Mouse (Mus musculus) urinary bladder, postnatal 36 days (tissue): ENCODE measurements at regions not wholly inside any gene's neighbourhood (a gene's known extent, or its start where the extent isn't known, plus 50 kb on each side); places are given as distances from the start of the nearest gene placed in this dataset.

Experiments used
- DNase-seq, 2 experiments: peaks; one replicate each; pipeline ENCODE4 v3.0.0; 2022; ENCODE audit warnings: low spot score in 2 of 2, mixed read lengths in 1 of 2

DNA sequence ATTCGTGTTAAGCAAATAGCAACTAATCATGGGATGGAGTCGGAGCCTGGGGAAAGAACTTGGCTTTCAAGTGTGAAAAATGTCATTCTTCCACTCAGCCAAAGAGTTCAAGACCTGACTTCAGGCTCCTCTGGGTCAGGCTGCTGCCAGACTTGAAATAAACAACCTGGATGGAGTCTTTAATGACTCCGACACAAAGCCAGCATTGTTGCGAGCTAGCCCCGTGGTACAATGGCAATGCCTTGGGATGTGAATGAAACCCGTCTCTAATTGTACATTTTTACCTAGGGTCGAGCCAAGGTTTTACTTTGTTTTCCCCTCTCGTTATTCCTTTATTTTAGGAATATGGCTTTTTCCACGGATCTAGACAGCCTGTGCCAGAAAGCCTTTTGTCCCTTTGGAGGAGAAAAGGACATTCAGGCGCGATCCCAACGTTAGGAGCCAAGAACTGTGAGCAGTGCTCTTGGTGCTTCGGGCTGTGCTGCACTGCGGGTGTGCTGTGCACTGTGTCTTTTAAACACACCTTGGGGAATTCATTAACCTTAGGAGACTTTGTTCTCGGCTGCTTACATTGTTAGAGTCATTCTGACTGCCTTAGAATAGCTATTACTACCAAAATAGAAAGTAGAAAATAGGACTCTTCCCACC, 398.1 kb downstream of the Cd83 start:
- DNase-seq = no peak

DNA sequence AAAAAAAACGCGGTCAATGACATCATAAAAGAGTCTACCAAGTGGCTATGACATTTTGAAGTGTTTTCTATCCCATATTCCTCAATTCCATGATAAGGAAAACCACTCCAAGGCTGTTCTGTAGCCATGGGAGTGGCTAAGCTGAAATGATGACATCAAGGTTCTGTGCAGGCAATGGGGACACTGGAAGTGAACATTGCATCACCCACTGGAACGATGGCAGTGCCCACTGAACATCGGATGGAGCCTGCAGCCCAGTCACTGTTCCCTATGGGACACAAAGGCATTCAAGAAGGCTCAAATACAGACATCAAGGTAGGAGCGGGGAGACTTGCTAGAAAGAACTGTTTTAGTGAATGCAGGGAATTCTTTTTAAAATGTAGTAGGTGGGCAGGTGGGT, 410.8 kb downstream of the Cd83 start:
- DNase-seq = no peak

DNA sequence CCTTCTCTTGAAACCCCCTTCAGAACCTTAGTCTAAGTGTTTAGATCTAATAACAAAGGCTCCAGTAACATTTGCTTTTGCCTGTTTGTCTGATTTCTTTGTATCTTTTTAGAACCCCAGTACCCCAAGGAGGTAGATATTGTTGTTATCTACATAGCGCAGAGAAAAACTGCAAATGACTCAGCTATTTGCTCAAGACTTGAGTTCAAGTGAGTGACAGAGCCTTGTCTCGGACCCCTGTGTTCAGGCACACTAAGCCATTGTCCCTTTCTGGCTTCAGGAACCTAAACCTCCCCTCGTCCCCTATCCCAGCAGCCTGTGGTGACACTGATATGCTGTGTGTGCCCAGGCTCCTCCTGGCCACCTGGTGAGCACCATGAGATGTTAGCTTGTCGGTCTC, 421.5 kb downstream of the Cd83 start:
- no peak for DNase-seq

DNA sequence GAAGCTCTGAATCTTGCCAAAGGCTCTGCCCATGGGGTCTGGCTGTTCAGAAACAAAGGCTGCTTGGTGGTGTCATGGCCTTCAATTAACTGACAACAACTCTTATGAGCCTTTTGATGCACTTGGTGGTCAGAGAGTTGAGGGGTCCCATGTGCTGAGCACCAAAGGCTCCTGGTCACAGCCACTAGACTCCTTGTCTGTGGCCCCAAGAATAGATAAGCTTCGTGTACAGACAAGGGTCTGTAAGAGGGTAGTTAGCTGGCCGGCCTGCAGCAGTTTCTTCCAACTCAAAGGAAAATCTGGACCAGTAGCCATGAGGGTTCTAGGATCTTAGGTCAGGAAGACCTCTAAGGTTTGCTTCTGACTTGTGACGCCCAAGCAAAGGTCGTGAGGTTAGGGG, 421.9 kb downstream of the Cd83 start:
- DNase-seq = no peak

DNA sequence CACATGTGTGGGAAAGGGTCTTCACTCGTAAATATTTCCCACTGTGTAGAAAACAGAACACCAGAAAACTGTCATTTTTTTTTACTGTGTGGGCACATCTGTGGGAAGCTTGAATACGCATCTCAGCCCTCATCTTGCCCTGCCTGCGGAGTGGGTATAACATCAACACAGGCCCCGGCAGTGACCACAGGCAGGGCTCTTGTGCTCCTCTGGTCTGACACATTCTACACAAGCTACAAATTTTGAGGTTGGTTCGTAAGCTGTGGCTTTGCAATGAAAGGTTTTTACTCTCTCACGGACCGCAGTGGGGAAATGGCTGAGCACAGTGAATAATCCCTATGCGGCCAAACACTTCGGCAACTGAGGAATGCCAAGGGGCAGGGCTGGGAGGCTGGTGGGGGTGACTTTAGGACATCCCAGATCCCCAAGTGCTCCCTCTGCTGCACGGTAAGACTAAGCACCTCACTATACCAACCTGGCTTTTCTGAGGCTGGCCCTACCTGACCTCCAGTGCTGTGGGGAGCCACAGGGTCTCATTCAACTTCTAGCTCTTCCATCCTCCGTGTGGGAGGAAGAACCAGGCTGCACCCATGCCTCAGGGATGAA, 422.9 kb downstream of the Cd83 start:
- no peak for DNase-seq

DNA sequence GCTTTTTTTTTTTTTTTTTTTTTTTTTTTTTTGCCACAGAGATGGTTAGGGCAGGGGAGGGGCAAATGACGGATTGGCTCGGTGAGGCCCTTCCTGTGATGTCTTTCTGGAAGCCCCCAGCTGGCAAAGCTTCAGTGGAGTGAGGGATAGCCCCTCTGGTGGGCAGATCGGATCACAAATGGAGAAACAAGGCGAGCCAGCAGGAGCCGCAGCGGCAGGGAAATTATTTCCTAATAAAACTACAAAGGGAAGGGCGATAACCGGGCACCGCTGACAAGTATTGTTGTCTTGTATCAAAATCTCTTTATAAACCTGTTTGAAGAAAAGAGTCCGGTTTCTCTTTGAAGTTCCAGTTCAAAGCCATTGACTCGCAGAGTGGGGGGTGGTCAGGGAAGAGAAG, 424.5 kb downstream of the Cd83 start:
- DNase-seq = no peak

DNA sequence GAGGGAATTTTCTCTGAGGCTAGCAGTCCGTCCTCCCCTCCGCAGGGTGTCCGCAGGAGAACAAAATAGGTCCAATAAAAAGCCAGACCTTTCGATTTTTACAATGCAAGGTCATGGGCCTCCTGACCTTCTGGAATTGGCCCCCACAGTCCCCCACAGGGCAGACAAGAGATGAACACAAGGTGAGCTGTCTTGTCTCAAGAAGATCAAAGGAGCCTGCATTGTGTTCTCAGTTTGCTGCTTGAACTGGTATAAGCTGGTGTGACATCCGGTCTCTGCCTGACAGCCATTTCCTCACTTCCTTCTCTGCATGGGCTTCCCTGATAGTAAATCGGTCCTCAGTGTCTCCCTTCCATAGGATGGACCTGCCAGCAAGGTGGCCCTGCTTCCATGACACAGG, 425.5 kb downstream of the Cd83 start:
- DNase-seq = no peak

DNA sequence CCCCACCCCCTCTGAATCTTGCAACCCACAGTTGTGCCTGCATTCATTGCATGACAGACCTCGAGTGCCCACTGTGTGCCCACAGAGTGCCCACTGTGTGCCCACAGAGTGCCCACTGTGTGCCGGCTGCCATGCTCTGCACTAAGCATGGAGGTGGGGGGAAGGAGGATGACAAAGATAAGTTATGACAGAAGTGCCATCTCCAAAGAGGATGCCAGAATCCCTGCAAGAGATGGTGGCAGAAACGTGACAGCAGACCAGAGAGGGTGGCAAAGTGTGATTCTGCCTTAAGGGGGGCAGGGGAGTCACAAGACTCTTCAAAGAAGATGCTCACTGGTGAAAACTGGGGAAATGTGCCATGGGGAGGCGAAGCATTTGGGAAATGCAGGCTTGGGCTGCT, 427.8 kb downstream of the Cd83 start:
- no peak for DNase-seq

DNA sequence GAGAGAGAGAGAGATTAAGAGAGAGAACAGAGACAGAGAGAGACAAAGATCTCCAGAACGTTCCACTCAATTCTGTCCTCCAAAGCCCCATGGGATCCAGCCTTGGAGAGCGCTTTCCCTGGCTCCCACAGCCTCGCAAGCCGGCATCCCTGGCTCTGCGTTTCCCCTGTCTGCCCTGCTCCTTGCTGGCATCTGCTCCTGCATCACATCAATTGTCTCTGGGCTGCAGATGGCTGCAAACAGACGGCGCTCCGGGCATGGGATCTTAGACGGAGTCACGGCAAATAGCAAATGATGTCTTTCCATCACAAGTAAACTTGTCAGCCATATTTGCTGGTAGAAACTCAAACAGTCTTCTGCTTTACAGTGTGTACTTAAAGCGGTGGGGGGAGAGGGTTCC, 428.4 kb downstream of the Cd83 start:
- DNase-seq = no peak

DNA sequence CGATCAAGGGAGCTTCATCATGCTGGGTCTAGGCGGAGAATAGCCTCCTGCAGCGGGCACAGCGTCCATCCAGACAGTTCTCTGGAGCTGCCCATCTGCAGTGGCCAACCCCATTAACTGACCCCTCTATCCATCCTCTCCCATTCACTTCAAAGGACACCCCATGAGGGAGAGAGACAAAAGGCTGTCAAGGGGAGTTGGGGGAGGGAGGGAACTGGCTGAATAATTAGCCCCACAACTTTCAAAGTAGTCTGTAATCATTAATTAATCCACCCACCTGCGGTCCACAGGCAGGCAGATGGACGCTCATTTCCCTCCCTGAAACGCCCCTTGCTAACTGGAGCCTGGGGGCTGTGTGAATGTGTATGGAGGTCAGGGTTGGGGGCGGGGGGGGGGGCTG, 433.7 kb downstream of the Cd83 start:
- no peak for DNase-seq

DNA sequence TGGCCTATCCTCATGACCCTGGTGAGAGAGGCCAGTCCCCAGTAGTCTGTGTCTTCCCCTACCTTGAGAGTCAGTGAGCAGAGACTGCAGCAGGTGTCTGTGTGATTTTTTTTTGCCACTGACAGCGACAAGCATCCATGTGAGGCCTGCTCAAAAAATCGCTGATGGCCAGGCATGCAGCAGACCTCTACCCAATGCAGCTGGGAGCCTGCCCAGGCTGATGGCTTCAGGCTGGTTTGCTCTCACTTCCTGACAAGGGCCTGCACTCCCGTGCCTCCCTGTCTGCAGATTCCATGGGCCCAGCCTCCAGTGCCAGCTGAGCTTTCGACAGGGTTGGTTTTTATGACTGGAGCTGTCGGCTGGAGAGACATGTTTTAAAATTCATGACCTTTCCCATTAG, 437.1 kb downstream of the Cd83 start:
- DNase-seq = no peak

DNA sequence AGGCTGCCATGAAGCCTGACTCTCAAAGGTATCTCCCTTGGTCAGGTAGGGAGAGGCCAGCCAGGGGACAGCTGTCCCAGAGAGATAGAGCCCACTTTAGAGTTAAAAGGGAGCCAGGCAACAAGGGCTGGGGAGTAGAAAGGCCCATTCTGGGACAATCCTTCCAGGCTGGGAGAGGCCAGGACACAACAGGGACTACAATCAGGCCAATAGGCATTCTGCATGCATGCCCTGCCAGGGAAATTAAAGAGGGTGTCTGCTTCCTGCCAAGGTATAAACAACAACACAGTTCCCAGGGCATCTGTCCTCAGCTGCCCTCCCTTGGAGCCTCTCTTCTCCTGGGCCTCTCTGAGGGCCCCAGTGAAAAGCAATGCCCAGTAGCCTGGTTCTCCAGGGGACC, 437.8 kb downstream of the Cd83 start:
- DNase-seq = no peak

DNA sequence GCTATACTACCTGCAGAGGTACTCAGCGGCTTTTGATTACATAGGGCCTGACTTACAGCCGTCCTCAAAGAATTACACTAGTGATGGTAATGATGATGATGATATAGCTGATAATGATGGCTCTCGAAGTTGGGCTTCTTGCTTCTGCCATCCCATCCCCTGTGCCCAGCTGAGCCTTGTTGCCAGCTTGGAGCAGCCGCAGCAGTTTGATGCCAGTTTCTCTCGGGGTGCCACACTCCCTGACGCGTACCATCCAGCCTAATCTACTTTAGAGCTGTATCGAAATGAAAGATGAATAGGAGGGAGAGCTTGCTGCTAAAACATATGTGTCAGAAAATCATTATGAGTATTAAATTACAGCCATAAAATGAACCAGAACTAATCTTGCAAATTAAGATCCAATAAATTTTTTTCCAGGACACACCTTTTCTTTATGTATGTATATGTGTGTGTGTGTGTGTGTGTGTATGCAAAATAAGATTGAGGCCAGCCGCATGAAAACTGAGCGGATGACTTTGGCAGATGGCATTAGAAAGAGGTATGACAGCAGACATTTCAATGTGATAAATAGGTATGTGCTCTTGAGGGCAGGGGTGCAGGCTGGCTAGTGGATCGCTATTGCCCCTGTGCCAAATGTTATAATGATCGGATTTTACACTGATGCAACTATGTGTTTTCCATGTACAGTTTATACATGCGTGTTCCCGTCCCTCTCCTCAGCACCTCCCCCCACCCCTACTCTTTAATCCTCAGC, 443.3 kb downstream of the Cd83 start:
- no peak for DNase-seq

DNA sequence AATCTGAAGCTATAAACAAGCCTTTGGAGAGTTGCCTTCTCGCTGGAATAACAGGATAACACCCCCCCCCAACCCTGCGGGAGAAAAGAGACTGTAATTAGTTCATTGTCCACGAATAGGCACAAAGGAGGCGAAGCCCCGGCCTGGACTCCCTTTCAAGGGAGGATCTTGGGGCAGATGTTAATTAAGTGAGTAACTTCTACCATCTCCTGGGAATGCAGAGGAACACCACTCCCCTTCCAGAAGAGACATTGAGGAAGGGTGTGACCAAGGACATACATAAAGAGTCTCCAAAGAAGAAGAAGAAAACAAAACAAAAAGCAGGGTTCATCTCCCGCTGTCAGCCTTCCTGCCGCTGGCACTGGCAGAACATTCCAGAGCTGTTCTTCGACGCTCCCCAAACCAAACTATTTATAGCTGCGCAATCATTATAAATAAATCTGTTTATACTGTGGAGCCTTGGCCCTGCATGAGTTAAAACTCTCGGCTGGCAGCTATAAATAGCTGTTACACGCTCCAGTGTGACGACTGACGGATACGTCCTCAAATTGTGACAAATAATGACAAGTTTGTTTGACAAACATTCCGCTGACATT, 444.1 kb downstream of the Cd83 start:
- peak in 1 of 2 experiments; percentile 13 for DNase-seq

DNA sequence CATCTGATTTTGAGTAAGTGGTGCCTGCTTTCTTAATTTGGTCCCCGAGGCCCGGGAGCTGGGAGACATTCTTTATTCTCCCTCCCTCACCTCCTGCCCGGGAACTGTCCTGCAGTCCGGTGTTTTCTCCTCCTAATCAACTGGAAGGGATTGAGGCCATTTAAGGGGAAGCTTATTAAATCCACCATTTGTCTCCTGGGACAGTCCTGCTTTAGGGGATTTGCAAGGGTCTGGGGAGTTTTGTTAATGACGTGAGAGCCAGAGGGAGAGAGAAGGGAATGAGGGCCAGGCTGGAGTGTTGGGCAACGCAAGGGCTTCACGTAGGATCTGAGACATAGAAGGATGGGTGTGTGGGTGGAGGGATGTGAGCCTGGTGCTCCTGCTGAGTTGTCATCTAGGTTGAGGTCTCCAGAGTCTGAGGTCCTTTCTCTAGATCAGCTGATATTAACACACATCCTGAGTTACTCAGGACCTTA, 444.6 kb downstream of the Cd83 start:
- DNase-seq = no peak

DNA sequence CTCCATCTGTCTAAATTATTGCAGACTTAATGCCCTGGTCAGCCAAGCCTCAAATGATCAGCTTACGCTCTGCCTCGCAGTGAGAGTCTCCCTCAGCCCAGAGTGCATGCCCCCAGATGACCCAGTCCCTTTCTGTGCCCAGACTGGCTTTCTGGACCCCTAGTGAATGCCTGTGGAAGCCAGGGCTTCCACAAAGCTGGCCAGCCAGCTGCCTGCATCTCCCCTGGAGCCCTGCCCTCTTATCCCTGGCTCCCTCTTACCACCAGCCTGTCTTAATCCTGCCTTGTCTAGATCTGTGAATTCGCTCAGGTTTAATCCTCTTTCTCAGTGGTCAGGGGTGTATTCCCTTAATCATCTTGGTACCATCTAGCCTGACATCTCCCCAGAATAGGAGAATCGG, 446.8 kb downstream of the Cd83 start:
- no peak for DNase-seq

DNA sequence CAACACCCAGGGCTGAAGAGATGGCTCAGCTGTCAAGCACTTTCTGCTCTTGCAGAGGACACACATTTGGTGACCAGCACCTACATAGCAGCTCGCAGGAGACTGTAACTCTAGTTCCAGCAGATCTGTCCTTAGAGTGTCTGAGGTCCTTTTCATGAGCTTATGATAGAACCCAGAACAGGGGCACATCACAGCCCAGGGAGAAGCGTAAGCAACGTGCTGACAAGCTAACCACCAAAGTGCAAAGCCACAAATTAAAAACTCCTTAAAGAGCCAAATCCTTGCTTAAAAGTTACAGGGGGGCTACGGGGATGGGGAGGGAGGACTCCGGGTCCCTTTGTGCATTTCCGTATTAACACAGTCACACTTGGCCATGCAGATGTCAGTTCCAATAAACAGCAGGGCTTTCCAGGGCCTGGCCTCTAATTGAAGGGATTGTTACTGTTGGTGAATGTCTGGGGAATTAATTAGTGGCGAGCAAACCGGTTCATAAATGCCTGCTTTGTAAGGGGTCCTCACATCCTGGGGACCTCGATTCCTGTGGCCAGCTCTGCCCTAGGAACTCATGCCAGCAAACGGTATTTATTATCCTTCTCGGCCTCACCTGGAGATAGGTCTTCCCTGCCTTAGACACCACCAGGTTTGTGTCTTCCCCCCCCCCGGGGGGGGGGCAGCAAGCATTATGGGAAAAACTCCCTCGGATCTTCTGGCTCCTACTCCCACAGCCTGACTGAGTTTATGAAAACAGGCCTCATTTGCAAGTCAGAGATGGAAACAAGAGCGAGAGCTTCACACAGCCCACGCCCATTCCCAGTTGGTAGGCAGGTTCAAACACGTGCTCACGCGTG, 447.5 kb downstream of the Cd83 start:
- DNase-seq = peak in 1 of 2 experiments; percentile 24

DNA sequence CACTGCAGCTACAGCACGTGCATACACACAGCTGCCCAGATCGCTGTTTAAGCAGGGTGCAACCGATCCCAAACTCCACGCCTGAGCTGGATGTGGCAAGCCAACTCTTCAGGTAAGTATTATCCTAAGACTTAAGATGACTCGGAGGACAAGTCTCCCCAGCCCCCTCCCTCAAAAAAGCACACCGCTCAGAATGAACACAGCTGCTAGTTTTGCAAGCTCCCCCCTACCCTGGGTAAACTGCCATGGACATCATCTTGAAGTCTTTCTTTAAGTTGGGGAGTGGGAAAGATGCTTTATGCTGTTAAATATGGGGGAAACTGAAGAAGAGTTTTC, 448.1 kb downstream of the Cd83 start:
- no peak for DNase-seq

DNA sequence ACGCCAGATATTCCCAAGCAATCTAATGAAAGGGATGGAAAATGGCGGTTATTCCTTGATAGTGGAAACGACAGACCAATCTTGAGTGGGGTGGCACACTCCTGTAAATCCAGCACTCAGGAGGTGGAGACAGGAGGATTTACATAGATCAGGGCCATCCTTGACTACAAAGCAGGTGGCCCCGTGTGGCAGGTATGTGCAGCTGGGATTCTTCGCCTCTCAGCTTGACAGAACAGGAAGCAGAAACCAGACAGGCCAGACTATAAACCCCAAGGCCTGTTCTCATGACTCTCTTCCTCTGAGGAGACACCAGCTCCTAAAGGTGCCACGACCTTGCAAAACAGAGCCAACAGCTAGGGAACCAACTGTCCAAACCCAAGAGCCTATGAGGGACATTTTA, 449.7 kb downstream of the Cd83 start:
- no peak for DNase-seq

DNA sequence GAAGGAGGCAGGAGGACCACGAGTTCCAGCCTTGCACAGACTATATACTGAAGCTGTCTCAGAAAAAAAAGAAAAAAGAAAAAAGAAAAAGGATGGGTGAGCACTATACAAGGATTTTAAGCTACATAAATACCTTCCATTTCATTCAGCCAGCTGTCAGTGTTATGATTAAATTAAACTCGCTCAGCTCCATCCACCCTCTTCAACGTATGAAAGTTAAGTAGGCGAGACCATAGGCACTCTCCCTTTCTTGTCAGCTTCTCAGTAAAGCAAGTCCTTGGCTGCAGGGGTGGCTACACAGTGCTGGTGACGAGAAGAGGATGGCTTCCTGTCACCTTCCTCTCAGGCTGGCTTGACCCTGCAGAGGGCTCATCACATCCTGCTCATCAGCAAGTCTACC, 450.7 kb downstream of the Cd83 start:
- no peak for DNase-seq

DNA sequence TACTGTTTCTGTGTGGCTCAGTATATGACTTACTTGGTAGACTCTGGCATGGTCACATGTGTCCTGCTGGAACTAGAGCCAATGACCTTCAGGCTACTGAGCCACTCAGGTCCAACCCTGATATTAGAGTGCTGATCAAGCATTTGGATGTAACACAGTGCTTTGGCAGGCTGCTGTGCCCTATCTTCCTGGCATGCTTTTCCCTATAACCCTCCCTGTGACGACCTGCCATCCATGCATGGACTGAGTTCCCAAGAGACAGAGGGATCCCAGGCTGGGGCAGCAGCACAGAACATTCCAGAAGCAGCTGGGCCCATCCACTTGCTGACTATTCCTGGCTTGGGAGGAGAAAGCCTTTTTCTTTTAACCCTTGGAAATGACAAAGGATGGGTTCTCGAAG, 451.4 kb downstream of the Cd83 start:
- no peak for DNase-seq

DNA sequence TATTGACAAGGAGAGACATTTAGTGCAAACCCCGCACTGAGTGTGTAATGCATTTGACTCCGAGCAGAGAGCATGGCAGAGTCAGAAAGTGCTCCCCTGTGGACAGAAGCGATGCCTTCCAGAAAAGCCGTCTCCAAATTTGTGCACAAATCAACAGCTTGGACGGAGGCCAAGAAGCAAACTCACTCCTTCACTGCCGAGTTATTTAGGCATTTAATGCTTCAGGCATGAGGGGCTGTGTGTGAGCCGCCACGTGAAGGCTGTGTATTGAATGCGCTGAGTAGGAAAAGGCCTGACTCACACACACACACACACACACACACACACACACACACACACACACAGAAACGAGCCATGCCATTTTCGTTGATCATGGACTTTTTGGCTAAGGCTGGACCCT, 453.7 kb downstream of the Cd83 start:
- DNase-seq = peak in 1 of 2 experiments; percentile 25
